Mouse (Mus musculus) limb, embryonic 15.5 days (tissue): ENCODE measurements around the gene E330034G19Rik. TPM values are rescaled to one million over a fixed set of nuclear protein-coding genes. Genes with fewer than 3 reads are reported as not detected.

Experiments
- ATAC-seq: fragments of 200-750 bp; cut with Nextera tagmentation; 2 replicates; pipeline ENCODE4 v1.8.0; 2017; ENCODE audit warnings: low read depth, moderate TSS enrichment; ENCODE audit not compliant: insufficient number of reproducible peaks, low FRiP score, low TSS enrichment
- H3K27ac ChIP-seq: fragments of 300-500 bp; sonication (generic); 2 replicates; pipeline ENCODE4 v1.5.1; 2015; ENCODE audit warnings: moderate library complexity, mild to moderate bottlenecking, inconsistent platforms
- H3K27me3 ChIP-seq: fragments of 300-500 bp; sonication (generic); 2 replicates; pipeline ENCODE4 v1.6.1; 2015; ENCODE audit warnings: inconsistent platforms
- H3K36me3 ChIP-seq: fragments of 300-500 bp; sonication (generic); 2 replicates; pipeline ENCODE4 v1.6.1; 2015; ENCODE audit warnings: inconsistent platforms
- H3K4me1 ChIP-seq: fragments of 300-500 bp; sonication (generic); 2 replicates; pipeline ENCODE4 v1.6.1; 2015; ENCODE audit warnings: inconsistent platforms
- H3K4me2 ChIP-seq: fragments of 300-500 bp; sonication (generic); 2 replicates; pipeline ENCODE4 v1.6.1; 2015; ENCODE audit warnings: mild to moderate bottlenecking, inconsistent platforms
- H3K4me3 ChIP-seq: fragments of 300-500 bp; sonication (generic); 2 replicates; pipeline ENCODE4 v1.5.1; 2015; ENCODE audit warnings: mild to moderate bottlenecking, inconsistent platforms
- H3K9ac ChIP-seq: fragments of 300-500 bp; sonication (generic); 2 replicates; pipeline ENCODE4 v1.6.1; 2015; ENCODE audit warnings: inconsistent platforms
- H3K9me3 ChIP-seq: fragments of 300-500 bp; sonication (generic); 2 replicates; pipeline ENCODE4 v1.6.1; 2016; ENCODE audit warnings: inconsistent platforms
- WGBS: fragments of 180-500 bp; shearing (Covaris S2); methylation state at CpG from one replicate; pipeline ENCODE4 v1.1.7; 2015; 5-methylcytosine and 5-hydroxymethylcytosine counted together
- polyA plus RNA-seq: library from polyadenylated mRNA; unstranded; fragments of >200 nt; fragmentation: Nextera tagmentation; extraction: Ambion mirVana; gene quantifications from 2 replicates; pipeline ENCODE4 v1.2.1, GENCODE M21; 2015

Gene E330034G19Rik
- polyA plus RNA-seq = not detected in 2 replicates

GRCm38 (mm10) chr14:24292914-24293313 is at the start of gene E330034G19Rik:
E330034G19Rik (plus strand) TSS chr14:24293214.
- Histone ChIP-seq H3K4me1 (no peaks in the 10 kb centered on the region), H3K9me3 (no peaks in the 10 kb centered on the region), H3K4me2 (no peak within 1 kb of the TSS), H3K4me3 (no peak within 1 kb of the TSS), H3K27me3 (no peaks in the 10 kb centered on the region), H3K36me3 (no peaks in the 10 kb centered on the region), H3K9ac (no peak within 1 kb of the TSS), H3K27ac (no peak within 1 kb of the TSS)
- no peak for ATAC-seq
- 40% methylated on average over 3 of the region's 3 CpGs for WGBS

GRCm38 (mm10) chr14:24244330-24245176 is 48.5 kb upstream of the E330034G19Rik start:
- Histone ChIP-seq H3K4me2 (peak overlapping the region; percentile 74), H3K27ac (peak overlapping the region; percentile 96), H3K9ac (peak overlapping the region; percentile 83), H3K4me3 (peak overlapping the region; percentile 78), H3K27me3 (no peaks in the 10 kb centered on the region), H3K4me1 (peaks cover 33% of the 10 kb centered on the region), H3K36me3 (peaks cover 14% of the 10 kb centered on the region; the same call in 1 of the 2 replicates), H3K9me3 (no peaks in the 10 kb centered on the region)
- under 1% methylated on average over 40 of the region's 40 CpGs for whole genome bisulfite sequencing
- no peak for ATAC-seq

GRCm38 (mm10) chr14:24245177-24246081 is 47.6 kb upstream of the E330034G19Rik start, which contains the start of gene Dlg5:
Dlg5 (minus strand) TSS chr14:24245920.
- peak within 1 kb of the TSS; percentile 83 for H3K9ac ChIP-seq
- peak within 1 kb of the TSS; percentile 74 for H3K4me2 ChIP-seq
- peaks cover 28% of the 10 kb centered on the region for H3K4me1 ChIP-seq
- under 1% methylated on average over 78 of the region's 98 CpGs for WGBS
- peaks cover 14% of the 10 kb centered on the region; the same call in 1 of the 2 replicates for H3K36me3 ChIP-seq
- H3K4me3 ChIP-seq = peak within 1 kb of the TSS; percentile 78
- ATAC-seq = peak; percentile 82
- peak within 1 kb of the TSS; percentile 96 for H3K27ac ChIP-seq
- H3K9me3 ChIP-seq = no peaks in the 10 kb centered on the region
- H3K27me3 ChIP-seq = no peaks in the 10 kb centered on the region

GRCm38 (mm10) chr14:24249926-24250325 is 43.1 kb upstream of the E330034G19Rik start:
- WGBS = 63% methylated on average over 2 of the region's 2 CpGs
- no peaks in the 10 kb centered on the region for H3K36me3 ChIP-seq
- H3K4me2 ChIP-seq = no peak overlapping the region
- H3K27ac ChIP-seq = no peak overlapping the region
- H3K4me1 ChIP-seq = peaks cover 33% of the 10 kb centered on the region
- ATAC-seq = no peak
- H3K4me3 ChIP-seq = no peak overlapping the region
- no peaks in the 10 kb centered on the region for H3K9me3 ChIP-seq
- no peak overlapping the region for H3K9ac ChIP-seq
- H3K27me3 ChIP-seq = no peaks in the 10 kb centered on the region

GRCm38 (mm10) chr14:24251326-24251725 is 41.7 kb upstream of the E330034G19Rik start:
- 90% methylated on average over 1 of the region's 1 CpGs for WGBS
- H3K4me2 ChIP-seq = no peak overlapping the region
- no peaks in the 10 kb centered on the region for H3K27me3 ChIP-seq
- H3K36me3 ChIP-seq = no peaks in the 10 kb centered on the region
- peaks cover 40% of the 10 kb centered on the region for H3K4me1 ChIP-seq
- no peaks in the 10 kb centered on the region for H3K9me3 ChIP-seq
- no peak overlapping the region for H3K27ac ChIP-seq
- no peak overlapping the region for H3K9ac ChIP-seq
- no peak for ATAC-seq
- H3K4me3 ChIP-seq = no peak overlapping the region

- no peaks in the 10 kb centered on the region for H3K27me3 ChIP-seq
- H3K9me3 ChIP-seq = no peaks in the 10 kb centered on the region
- H3K4me2 ChIP-seq = peak overlapping the region; percentile 32
- H3K4me3 ChIP-seq = peak overlapping the region; percentile 3; the same call in 1 of the 2 replicates
- peaks cover 39% of the 10 kb centered on the region for H3K4me1 ChIP-seq
- no peaks in the 10 kb centered on the region for H3K36me3 ChIP-seq
- 4% methylated on average over 8 of the region's 8 CpGs for WGBS
- H3K27ac ChIP-seq = peak overlapping the region; percentile 92
- peak; percentile 86 for ATAC-seq
- no peak overlapping the region for H3K9ac ChIP-seq
Measured at GRCm38 (mm10) chr14:24253611-24254202, 39.3 kb upstream of the E330034G19Rik start.

GRCm38 (mm10) chr14:24255956-24256355 is 37.1 kb upstream of the E330034G19Rik start:
- H3K9me3 ChIP-seq = no peaks in the 10 kb centered on the region
- ATAC-seq = no peak
- H3K4me1 ChIP-seq = peaks cover 36% of the 10 kb centered on the region
- H3K9ac ChIP-seq = no peak overlapping the region
- H3K36me3 ChIP-seq = no peaks in the 10 kb centered on the region
- H3K4me2 ChIP-seq = peak overlapping the region; percentile 21
- no peaks in the 10 kb centered on the region for H3K27me3 ChIP-seq
- 23% methylated on average over 2 of the region's 2 CpGs for WGBS
- H3K27ac ChIP-seq = peak overlapping the region; percentile 92
- peak overlapping the region; percentile 21 for H3K4me3 ChIP-seq

GRCm38 (mm10) chr14:24260391-24260790 is 32.6 kb upstream of the E330034G19Rik start:
- Histone ChIP-seq H3K4me1 (peaks cover 37% of the 10 kb centered on the region), H3K27me3 (no peaks in the 10 kb centered on the region), H3K27ac (no peak overlapping the region), H3K36me3 (no peaks in the 10 kb centered on the region), H3K4me3 (no peak overlapping the region), H3K9me3 (no peaks in the 10 kb centered on the region), H3K4me2 (no peak overlapping the region), H3K9ac (no peak overlapping the region)
- 69% methylated on average over 4 of the region's 4 CpGs for WGBS
- ATAC-seq = no peak

GRCm38 (mm10) chr14:24262382-24262781 is 30.6 kb upstream of the E330034G19Rik start:
- Histone ChIP-seq H3K9me3 (no peaks in the 10 kb centered on the region), H3K9ac (no peak overlapping the region), H3K27ac (peak overlapping the region; percentile 79), H3K4me1 (peaks cover 27% of the 10 kb centered on the region), H3K4me3 (no peak overlapping the region), H3K36me3 (no peaks in the 10 kb centered on the region), H3K27me3 (no peaks in the 10 kb centered on the region), H3K4me2 (no peak overlapping the region)
- no peak for ATAC-seq
- WGBS = 55% methylated on average over 6 of the region's 6 CpGs

GRCm38 (mm10) chr14:24262915-24263314 is 30.1 kb upstream of the E330034G19Rik start:
- Histone ChIP-seq H3K27me3 (no peaks in the 10 kb centered on the region), H3K4me3 (no peak overlapping the region), H3K36me3 (no peaks in the 10 kb centered on the region), H3K9me3 (no peaks in the 10 kb centered on the region), H3K27ac (peak overlapping the region; percentile 79), H3K4me2 (no peak overlapping the region), H3K9ac (no peak overlapping the region), H3K4me1 (peaks cover 27% of the 10 kb centered on the region)
- 29% methylated on average over 2 of the region's 2 CpGs for WGBS
- peak; percentile 85 for ATAC-seq

GRCm38 (mm10) chr14:24269571-24269970 is 23.4 kb upstream of the E330034G19Rik start:
- ATAC-seq = no peak
- no peak overlapping the region for H3K4me2 ChIP-seq
- WGBS = 52% methylated on average over 1 of the region's 1 CpGs
- H3K27me3 ChIP-seq = no peaks in the 10 kb centered on the region
- H3K4me3 ChIP-seq = no peak overlapping the region
- H3K4me1 ChIP-seq = peaks cover 5% of the 10 kb centered on the region; the same call in 1 of the 2 replicates
- no peaks in the 10 kb centered on the region for H3K36me3 ChIP-seq
- no peak overlapping the region for H3K27ac ChIP-seq
- H3K9ac ChIP-seq = no peak overlapping the region
- H3K9me3 ChIP-seq = no peaks in the 10 kb centered on the region
